Mouse (Mus musculus) cerebellum, adult 2 months (tissue): ENCODE measurements around the gene Acp1.

Source experiments
- CTCF ChIP-seq: fragments of 200-500 bp; IDR thresholded peaks from 2 replicates; pipeline ENCODE4 v1.5.1; 2011; ENCODE audit warnings: low read depth, mild to moderate bottlenecking, control low read depth, low read length, moderate library complexity, borderline replicate concordance; ENCODE audit not compliant: insufficient read depth
- POLR2A ChIP-seq: fragments of 200-500 bp; IDR thresholded peaks from 2 replicates; pipeline ENCODE4 v1.6.1; 2011; ENCODE audit warnings: low read length, control low read depth, borderline replicate concordance; ENCODE audit not compliant: insufficient read depth

- TF ChIP-seq CTCF (no peak), POLR2A (no peak)
Measured at GRCm38 (mm10) chr12:30848521-30848920, 62.9 kb downstream of the Acp1 start.
